Mouse (Mus musculus) liver, embryonic 14.5 days (tissue): ENCODE data around the gene Fgd2. TPM values are rescaled to one million over a fixed set of nuclear protein-coding genes. Genes with fewer than 3 reads are reported as not detected.

Experiments
- ATAC-seq: fragments of 200-750 bp; cut with Nextera tagmentation; 2 replicates; pipeline ENCODE4 v1.8.0; 2017; ENCODE audit warnings: moderate number of reproducible peaks, mild to moderate bottlenecking, moderate library complexity; ENCODE audit not compliant: insufficient read depth
- DNase-seq, 3 experiments: peaks; one replicate each; pipeline ENCODE4 v3.0.0-alpha.2; 2012 to 2013; ENCODE audit warnings: low read depth in 3 of 3, low spot score in 3 of 3
- H3K27ac ChIP-seq: fragments of 300-500 bp; sonication (generic); 2 replicates; pipeline ENCODE4 v1.5.1; 2014; ENCODE audit warnings: moderate library complexity, mild to moderate bottlenecking, control low read depth, inconsistent platforms
- H3K27me3 ChIP-seq: fragments of 300-500 bp; sonication (generic); 2 replicates; pipeline ENCODE4 v1.6.1; 2014; ENCODE audit warnings: mild to moderate bottlenecking, low read length, moderate library complexity; ENCODE audit not compliant: control insufficient read depth, insufficient read depth
- H3K36me3 ChIP-seq: fragments of 300-500 bp; sonication (generic); replicated peaks from 2 replicates; pipeline ENCODE4 v1.6.1; 2014; ENCODE audit warnings: low read depth; ENCODE audit not compliant: control insufficient read depth, insufficient read depth
- H3K4me1 ChIP-seq, 2 experiments: fragments of 200-500 bp in 1 of 2; fragments of 300-500 bp in 1 of 2; sonication (generic) in 1 of 2; replicated peaks; 2 replicates each; pipeline ENCODE4 v1.6.1; 2012 to 2014; ENCODE audit warnings: antibody characterized with exemption in 1 of 2, inconsistent platforms in 1 of 2, low read length in 1 of 2; ENCODE audit not compliant: control insufficient read depth in 2 of 2, insufficient read depth in 2 of 2
- H3K4me2 ChIP-seq: fragments of 300-500 bp; sonication (generic); 2 replicates; pipeline ENCODE4 v1.6.1; 2014; ENCODE audit warnings: low read depth, mild to moderate bottlenecking, control low read depth, moderate library complexity
- H3K4me3 ChIP-seq, 2 experiments: fragments of 200-500 bp in 1 of 2; fragments of 300-500 bp in 1 of 2; sonication (generic) in 1 of 2; 2 replicates each; pipeline ENCODE4 v1.5.1; 2012 to 2014; ENCODE audit warnings: low read depth in 2 of 2, low read length in 2 of 2, mild to moderate bottlenecking in 2 of 2, control low read depth in 1 of 2, inconsistent platforms in 1 of 2, moderate library complexity in 1 of 2; ENCODE audit not compliant: insufficient read depth in 1 of 2
- H3K9ac ChIP-seq: fragments of 300-500 bp; sonication (generic); replicated peaks from 2 replicates; pipeline ENCODE4 v1.6.1; 2014; ENCODE audit warnings: mild to moderate bottlenecking, control low read depth, moderate library complexity
- H3K9me3 ChIP-seq: fragments of 300-500 bp; sonication (generic); 2 replicates; pipeline ENCODE4 v1.6.1; 2016; ENCODE audit warnings: low read length, mixed read lengths; ENCODE audit not compliant: control insufficient read depth
- CTCF ChIP-seq: IDR thresholded peaks from 2 replicates; pipeline ENCODE4 v1.5.1; 2016; ENCODE audit warnings: antibody characterized with exemption, low read depth, control low read depth
- EP300 ChIP-seq: IDR thresholded peaks from 2 replicates; pipeline ENCODE4 v1.6.1; 2016; ENCODE audit warnings: antibody characterized with exemption, low read depth
- WGBS: fragments of 180-500 bp; shearing (Covaris S2); extraction: QIAGEN DNeasy Blood & Tissue Kit; methylation state at CpG from one replicate; pipeline ENCODE4 v1.1.7; 2014; ENCODE audit not compliant: insufficient replicate concordance; 5-methylcytosine and 5-hydroxymethylcytosine counted together
- polyA plus RNA-seq, 2 experiments: library from polyadenylated mRNA; depleted of rRNA in 1 of 2; stranded (reverse) in 1 of 2; unstranded in 1 of 2; fragments of >200 nt; fragmentation: Nextera tagmentation in 1 of 2; extraction: Ambion mirVana in 1 of 2; gene quantifications; 2 replicates each; pipeline versions ENCODE4 v1.2.1 to v1.2.3; 2012 to 2014

The Fgd2 gene
- polyA plus RNA-seq, 2 experiments, result 3.8 to 8.5 TPM

DNA sequence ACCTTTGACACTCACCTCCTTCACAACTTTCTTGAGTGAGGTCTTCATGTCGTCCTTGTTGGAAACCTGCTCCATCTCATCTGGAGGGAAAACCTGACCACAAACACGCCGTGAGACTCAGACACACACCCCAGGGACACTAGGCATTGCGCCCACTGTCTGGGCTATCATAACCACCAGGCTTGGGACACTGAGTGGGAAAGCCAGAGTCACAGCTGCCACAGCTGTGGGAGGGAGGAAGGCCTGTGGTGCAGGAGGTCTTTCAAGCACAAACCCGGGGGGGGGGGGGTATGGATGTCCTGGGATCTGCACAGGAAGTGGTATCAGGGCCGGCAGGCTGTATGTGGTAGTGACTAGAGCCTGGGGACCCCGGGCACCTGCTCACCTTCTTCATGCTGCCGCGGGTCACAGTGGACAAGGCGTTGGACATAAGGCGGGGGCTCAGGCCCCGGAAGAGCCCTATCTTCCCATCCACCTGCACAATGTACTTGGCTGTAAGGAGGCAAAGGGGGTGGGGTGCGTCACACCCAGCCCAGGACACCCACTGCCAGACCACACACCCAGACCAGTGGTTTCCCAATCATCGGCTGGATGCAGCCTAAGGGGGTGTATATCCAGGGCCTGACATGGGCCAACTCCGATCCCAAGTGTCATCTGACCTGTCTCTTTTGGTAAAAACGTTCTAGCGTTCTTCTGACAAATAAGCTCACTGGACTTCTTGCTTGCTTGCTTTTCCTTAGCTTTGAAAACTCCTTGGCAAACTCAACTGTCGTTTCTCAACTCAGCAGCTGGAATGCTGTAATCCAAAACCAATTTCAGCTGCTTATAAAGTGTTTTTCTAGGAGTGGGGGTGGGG is 20.1 kb upstream of the Fgd2 start:
- no peak for ATAC-seq
- H3K9ac ChIP-seq, result no peak overlapping the region
- DNase-seq, result no peak
- TF ChIP-seq EP300 (no peak), CTCF (no peak)
- no peak overlapping the region for H3K27ac ChIP-seq
- WGBS, result 71% methylated on average over 18 of the region's 18 CpGs
- H3K36me3 ChIP-seq, result peaks cover 3% of the 10 kb centered on the region; the same call in 1 of the 2 replicates
- H3K4me1 ChIP-seq, result peaks cover 0 to 4% of the 10 kb centered on the region in 2 experiments; a peak in 2 of 4 replicates
- no peak overlapping the region for H3K4me2 ChIP-seq
- H3K9me3 ChIP-seq, result no peaks in the 10 kb centered on the region
- no peaks in the 10 kb centered on the region for H3K27me3 ChIP-seq
- H3K4me3 ChIP-seq, result no peak overlapping the region

DNA sequence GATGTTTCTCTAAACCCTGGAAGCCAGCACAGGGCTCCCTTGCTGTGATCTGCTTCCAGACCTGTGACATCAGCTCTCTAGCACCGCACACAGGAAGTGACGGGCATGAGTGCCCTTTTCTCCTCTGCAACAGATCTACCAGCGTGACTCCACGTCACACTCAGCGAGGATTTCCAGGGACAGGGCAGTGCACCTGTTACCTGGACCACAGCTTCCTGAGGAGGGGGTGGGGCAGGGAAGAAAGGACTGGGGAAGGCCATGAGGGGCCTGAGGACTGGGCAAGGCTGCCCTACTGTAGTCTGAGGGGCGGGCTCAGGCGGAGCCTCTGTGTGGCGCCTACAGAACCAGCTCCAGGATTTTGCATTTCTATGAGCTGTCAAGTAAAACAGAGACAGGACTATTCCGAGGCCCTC is 19.1 kb upstream of the Fgd2 start:
- H3K4me2 ChIP-seq, result no peak overlapping the region
- no peak overlapping the region for H3K9ac ChIP-seq
- no peak overlapping the region for H3K27ac ChIP-seq
- no peak overlapping the region for H3K4me3 ChIP-seq
- H3K9me3 ChIP-seq, result no peaks in the 10 kb centered on the region
- TF ChIP-seq CTCF, result peak; percentile 35
- no peak for TF ChIP-seq EP300
- 39% methylated on average over 9 of the region's 9 CpGs for WGBS
- H3K36me3 ChIP-seq, result peaks cover 3% of the 10 kb centered on the region; the same call in 1 of the 2 replicates
- ATAC-seq, result peak; percentile 20; the same call in 1 of the 2 replicates
- peaks cover 5 to 10% of the 10 kb centered on the region in 2 experiments for H3K4me1 ChIP-seq
- H3K27me3 ChIP-seq, result no peaks in the 10 kb centered on the region
- no peak for DNase-seq

DNA sequence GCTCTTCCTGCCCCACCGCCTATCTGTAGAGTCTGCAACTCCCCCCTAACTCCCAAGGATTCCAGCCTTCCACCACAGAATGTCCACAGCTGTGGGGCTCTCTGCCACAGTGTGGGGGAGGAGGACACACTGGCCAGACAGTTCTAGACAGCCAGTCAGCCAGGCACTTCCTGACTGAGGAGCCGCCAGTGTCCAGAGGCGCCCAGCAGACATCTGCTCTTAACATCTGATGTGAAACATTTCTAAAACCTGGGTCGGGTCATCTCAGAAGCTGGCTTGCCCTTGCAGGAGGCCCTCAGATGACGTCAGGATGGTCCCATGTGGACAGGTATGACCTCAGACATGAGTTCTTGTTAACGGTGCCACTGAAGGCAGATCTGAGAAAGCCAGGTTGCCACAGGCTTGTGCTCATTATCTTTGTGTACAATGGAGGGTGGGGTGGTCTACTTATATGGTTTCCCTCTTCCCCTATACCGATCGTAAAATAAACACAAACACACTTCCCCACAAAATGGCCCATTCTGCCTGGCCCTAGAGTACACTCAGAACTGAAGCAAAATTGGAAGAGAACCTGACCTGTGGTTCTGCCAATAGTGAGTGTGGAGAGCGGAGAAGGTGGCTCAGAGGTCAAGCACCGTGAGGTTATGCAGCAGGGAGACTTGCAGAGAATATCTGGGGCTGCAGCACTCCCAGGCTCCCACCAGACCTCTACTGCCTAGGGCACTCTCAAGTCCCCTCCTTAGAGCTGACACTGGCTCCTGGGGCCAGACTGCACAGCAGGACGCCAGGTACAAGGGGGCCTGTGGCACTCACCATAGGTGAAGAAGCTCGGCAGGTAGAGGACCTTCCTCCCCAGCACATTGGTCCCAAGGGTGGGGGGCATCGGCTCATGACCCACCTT is 18.5 kb upstream of the Fgd2 start:
- 46% methylated on average over 13 of the region's 13 CpGs for WGBS
- H3K27ac ChIP-seq, result no peak overlapping the region

DNA sequence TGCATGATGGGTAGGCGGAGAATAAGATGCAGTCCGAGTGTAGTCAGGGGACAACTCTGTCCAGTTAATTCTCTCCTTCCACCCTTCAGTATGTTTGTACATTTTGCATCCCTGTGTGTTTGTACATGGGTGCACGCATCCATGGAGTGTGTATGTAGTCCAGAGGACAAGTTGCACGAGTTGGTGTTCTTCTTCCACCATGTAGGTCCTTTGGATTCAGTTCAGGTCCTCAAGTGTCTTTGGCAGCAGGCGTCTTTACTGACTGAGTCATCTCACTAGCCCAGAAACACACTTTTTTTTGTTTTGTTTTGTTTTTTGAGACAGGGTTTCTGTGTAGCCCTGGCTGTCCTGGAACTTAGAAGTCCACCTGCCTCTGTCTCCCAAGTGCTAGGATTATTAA is 17.5 kb upstream of the Fgd2 start:
- no peaks in the 10 kb centered on the region for H3K9me3 ChIP-seq
- no peak overlapping the region for H3K9ac ChIP-seq
- TF ChIP-seq CTCF, result no peak
- no peak for TF ChIP-seq EP300
- H3K4me3 ChIP-seq, result no peak overlapping the region
- DNase-seq (no peak), ATAC-seq (no peak)
- no peak overlapping the region for H3K4me2 ChIP-seq
- no peaks in the 10 kb centered on the region for H3K27me3 ChIP-seq
- no peaks in the 10 kb centered on the region for H3K36me3 ChIP-seq
- WGBS, result 80% methylated on average over 5 of the region's 5 CpGs
- H3K4me1 ChIP-seq, result peaks cover 9 to 18% of the 10 kb centered on the region in 2 experiments
- H3K27ac ChIP-seq, result no peak overlapping the region

More for the DNA sequence above, 18.5 kb upstream of the Fgd2 start:
- Histone ChIP-seq H3K4me2 (no peak overlapping the region), H3K27me3 (no peaks in the 10 kb centered on the region), H3K36me3 (peaks cover 3% of the 10 kb centered on the region; the same call in 1 of the 2 replicates), H3K4me3 (no peak overlapping the region), H3K9me3 (no peaks in the 10 kb centered on the region), H3K4me1 (peaks cover 9 to 15% of the 10 kb centered on the region in 2 experiments), H3K9ac (no peak overlapping the region)
- TF ChIP-seq CTCF (no peak), EP300 (no peak)
- DNase-seq (no peak), ATAC-seq (peak; percentile 34; the same call in 1 of the 2 replicates)
